Comparison of ENCODE assay signal across 8 mouse cellular contexts in the genomic region with DNA sequence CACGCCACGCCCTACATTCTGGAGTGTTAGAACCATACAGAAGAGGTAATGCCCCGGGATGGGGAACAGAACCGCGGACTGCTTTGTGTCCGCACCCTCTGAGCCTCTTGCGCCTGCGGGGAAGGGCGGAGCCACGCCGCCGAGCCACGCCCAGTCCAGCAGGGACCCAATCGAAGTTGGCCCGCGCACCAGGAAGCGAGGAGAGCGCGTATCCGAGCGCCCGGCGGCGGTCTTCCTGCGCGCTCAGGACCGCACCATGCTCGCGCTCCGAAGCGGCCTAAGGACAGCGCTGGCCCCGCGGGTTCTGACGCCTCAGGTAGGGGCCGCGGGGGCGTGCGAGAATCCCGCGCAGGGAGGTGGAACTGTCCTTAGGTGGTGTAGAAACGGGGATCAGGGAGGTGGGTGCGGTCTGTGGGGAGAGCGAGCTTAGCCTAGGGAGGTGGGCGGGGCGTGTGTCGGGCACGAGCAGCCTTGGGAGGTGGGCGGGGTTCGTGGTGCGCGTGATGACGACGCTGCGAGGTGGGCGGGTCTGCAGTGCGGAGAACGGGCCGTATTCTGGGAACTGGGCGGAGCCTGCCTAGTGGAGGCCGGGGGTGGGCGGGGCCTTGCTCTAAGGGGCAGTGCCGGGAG. TPM values are rescaled to one million over a fixed set of nuclear protein-coding genes. Genes with fewer than 3 reads are reported as not detected.
DNase-seq lines count a peak whose midpoint lies in the region; ATAC-seq and TF ChIP-seq lines count a peak whose summit lies in the region.

TSS of gene Nipsnap3b (plus strand) at position 149 of the 630 bp plus-strand sequence.

- peak; percentile 81 to 88 for DNase-seq in CD8-positive naive resting alpha-beta T cell, adult 2 months (ENCODE audit: low read depth in 2 of 2, low spot score in 2 of 2)
- DNase-seq in c-Kit-positive CD71-negative TER-119-negative erythroid progenitor cells, embryonic 14.5 days (ENCODE audit: low read depth), result peak; percentile 92
- peak; percentile 96 for DNase-seq in forebrain, embryonic 10.5 days (ENCODE audit: extremely low spot score, low spot score)
- peak; percentile 98 to 99 for DNase-seq in kidney, postnatal 25 days
- DNase-seq in liver, embryonic 14.5 days (ENCODE audit: low read depth in 3 of 3, low spot score in 3 of 3), result peak; percentile 85 to 90 (median 87)
- DNase-seq in neural tube, embryonic 11.5 days (ENCODE audit: low spot score), result peak; percentile 98
- peak; percentile 99 for DNase-seq in stomach, postnatal 0 days (ENCODE audit: low spot score)

- peak within 1 kb of the TSS; percentile 84 for H3K4me3 ChIP-seq in forebrain, embryonic 10.5 days
- H3K4me3 ChIP-seq in heart, embryonic 15.5 days, result peak within 1 kb of the TSS; percentile 86
- H3K4me3 ChIP-seq in liver, embryonic 14.5 days (ENCODE audit: insufficient read depth in 1 of 2, low read depth in 2 of 2, low read length in 2 of 2), result peak within 1 kb of the TSS; percentile 75 to 80
- H3K4me3 ChIP-seq in neural tube, embryonic 11.5 days (ENCODE audit: low read depth, low read length), result peak within 1 kb of the TSS; percentile 67
- H3K4me3 ChIP-seq in stomach, postnatal 0 days (ENCODE audit: low read depth, low read length), result peak within 1 kb of the TSS; percentile 78

- peak within 1 kb of the TSS; percentile 92 for H3K27ac ChIP-seq in forebrain, embryonic 10.5 days
- H3K27ac ChIP-seq in heart, embryonic 15.5 days, result peak within 1 kb of the TSS; percentile 88
- H3K27ac ChIP-seq in liver, embryonic 14.5 days, result peak within 1 kb of the TSS; percentile 43; the same call in 1 of the 2 replicates
- peak within 1 kb of the TSS; percentile 64; the same call in 1 of the 2 replicates for H3K27ac ChIP-seq in neural tube, embryonic 11.5 days (ENCODE audit: low read depth, low read length)
- H3K27ac ChIP-seq in stomach, postnatal 0 days (replicated peaks), result peak within 1 kb of the TSS; percentile 92

- WGBS in forebrain, embryonic 10.5 days, result under 1% methylated on average over 63 of the region's 63 CpGs
- WGBS in heart, embryonic 15.5 days, result under 1% methylated on average over 63 of the region's 63 CpGs
- under 1% methylated on average over 62 of the region's 63 CpGs for WGBS in liver, embryonic 14.5 days (ENCODE audit: insufficient replicate concordance)
- WGBS in neural tube, embryonic 11.5 days, result under 1% methylated on average over 63 of the region's 63 CpGs
- 1% methylated on average over 62 of the region's 63 CpGs for WGBS in stomach, postnatal 0 days

- peaks cover 15% of the 10 kb centered on the region for H3K9me3 ChIP-seq in forebrain, embryonic 10.5 days
- H3K9me3 ChIP-seq in heart, embryonic 15.5 days (replicated peaks), result peaks cover 4% of the 10 kb centered on the region; the same call in 1 of the 2 replicates
- no peaks in the 10 kb centered on the region; the same call in 1 of the 2 replicates for H3K9me3 ChIP-seq in liver, embryonic 14.5 days (ENCODE audit: control insufficient read depth, low read length)
- no peaks in the 10 kb centered on the region for H3K9me3 ChIP-seq in neural tube, embryonic 11.5 days (ENCODE audit: control insufficient read depth, low read length)
- H3K9me3 ChIP-seq in stomach, postnatal 0 days (ENCODE audit: control insufficient read depth, low read length), result 0 out of 2 replicates have a peak, but pooled peaks cover under 1% of the 10 kb centered on the region

- TF ChIP-seq CTCF in liver, embryonic 14.5 days (IDR thresholded peaks at IDR 0.05; ENCODE audit: low read depth), result no peak
- 0 out of 2 replicates have a peak, but pooled peaks have one; percentile 5 for TF ChIP-seq CTCF in stomach, postnatal 0 days (IDR thresholded peaks at IDR 0.05; ENCODE audit: low read depth)

- no peaks in the 10 kb centered on the region for H3K27me3 ChIP-seq in forebrain, embryonic 10.5 days (ENCODE audit: poor library complexity, severe bottlenecking)
- H3K27me3 ChIP-seq in heart, embryonic 15.5 days, result no peaks in the 10 kb centered on the region
- H3K27me3 ChIP-seq in liver, embryonic 14.5 days (ENCODE audit: control insufficient read depth, insufficient read depth, low read length), result no peaks in the 10 kb centered on the region
- no peaks in the 10 kb centered on the region for H3K27me3 ChIP-seq in neural tube, embryonic 11.5 days (ENCODE audit: control insufficient read depth, insufficient read depth, low read length)
- H3K27me3 ChIP-seq in stomach, postnatal 0 days (ENCODE audit: control insufficient read depth, insufficient read depth, low read length), result no peaks in the 10 kb centered on the region

- ATAC-seq in heart, embryonic 15.5 days (replicated peaks; ENCODE audit: insufficient number of reproducible peaks, insufficient read depth, low FRiP score, low read depth), result peak; percentile 95
- ATAC-seq in liver, embryonic 14.5 days (ENCODE audit: insufficient read depth), result peak; percentile 97
- peak; percentile 94 for ATAC-seq in neural tube, embryonic 11.5 days (ENCODE audit: insufficient read depth, low FRiP score, low TSS enrichment)
- ATAC-seq in stomach, postnatal 0 days (ENCODE audit: low FRiP score, low TSS enrichment), result peak; percentile 98

- peak within 1 kb of the TSS; percentile 63 for H3K4me2 ChIP-seq in heart, embryonic 15.5 days
- peak within 1 kb of the TSS; percentile 77 for H3K4me2 ChIP-seq in liver, embryonic 14.5 days (ENCODE audit: low read depth)
- peak within 1 kb of the TSS; percentile 54 for H3K4me2 ChIP-seq in neural tube, embryonic 11.5 days (ENCODE audit: low read depth)
- peak within 1 kb of the TSS; percentile 79 for H3K4me2 ChIP-seq in stomach, postnatal 0 days (replicated peaks; ENCODE audit: low read depth)

- H3K9ac ChIP-seq in heart, embryonic 15.5 days, result peak within 1 kb of the TSS; percentile 75
- H3K9ac ChIP-seq in liver, embryonic 14.5 days (replicated peaks), result peak within 1 kb of the TSS; percentile 67
- H3K9ac ChIP-seq in neural tube, embryonic 11.5 days (ENCODE audit: low read length), result peak within 1 kb of the TSS; percentile 75
- H3K9ac ChIP-seq in stomach, postnatal 0 days (ENCODE audit: low read length), result peak within 1 kb of the TSS; percentile 79

- peaks cover 12% of the 10 kb centered on the region for H3K4me1 ChIP-seq in forebrain, embryonic 10.5 days
- peaks cover 8% of the 10 kb centered on the region for H3K4me1 ChIP-seq in heart, embryonic 15.5 days (replicated peaks)
- peaks cover 0 to 7% of the 10 kb centered on the region in 2 experiments; a peak in 2 of 4 replicates for H3K4me1 ChIP-seq in liver, embryonic 14.5 days (replicated peaks; ENCODE audit: control insufficient read depth in 2 of 2, insufficient read depth in 2 of 2, low read length in 1 of 2)
- no peaks in the 10 kb centered on the region for H3K4me1 ChIP-seq in neural tube, embryonic 11.5 days (ENCODE audit: control insufficient read depth, insufficient read depth, low read length)
- H3K4me1 ChIP-seq in stomach, postnatal 0 days (replicated peaks; ENCODE audit: control insufficient read depth, insufficient read depth), result no peaks in the 10 kb centered on the region

- H3K36me3 ChIP-seq in forebrain, embryonic 10.5 days (replicated peaks), result peaks cover 32% of the 10 kb centered on the region
- H3K36me3 ChIP-seq in heart, embryonic 15.5 days, result peaks cover 18% of the 10 kb centered on the region
- H3K36me3 ChIP-seq in liver, embryonic 14.5 days (replicated peaks; ENCODE audit: control insufficient read depth, insufficient read depth, low read depth), result peaks cover 9% of the 10 kb centered on the region
- peaks cover 3% of the 10 kb centered on the region; the same call in 1 of the 2 replicates for H3K36me3 ChIP-seq in neural tube, embryonic 11.5 days (ENCODE audit: control insufficient read depth, insufficient read depth, low read length)
- peaks cover 11% of the 10 kb centered on the region for H3K36me3 ChIP-seq in stomach, postnatal 0 days (ENCODE audit: control insufficient read depth, insufficient read depth, low read length)

- TF ChIP-seq EP300 in liver, embryonic 14.5 days (IDR thresholded peaks at IDR 0.05; ENCODE audit: low read depth), result no peak
- no peak for TF ChIP-seq EP300 in stomach, postnatal 0 days (optimal IDR thresholded peaks at IDR 0.05)

RNA-seq across cellular contexts. Expression of gene Nipsnap3b, which starts in this region (rescaled TPM):
- polyA plus RNA-seq in forebrain, embryonic 10.5 days (2016; fragmentation: Nextera tagmentation; extraction: Ambion mirVana), result 69.9 and 74.9 TPM in 2 replicates
- polyA plus RNA-seq in heart, embryonic 15.5 days (2015; fragmentation: Nextera tagmentation; extraction: Ambion mirVana), result 60.6 and 61.6 TPM in 2 replicates
- polyA plus RNA-seq in liver, embryonic 14.5 days (2012; rRNA removed), result 12.0 and 13.2 TPM in 2 replicates
- 33.7 and 38.4 TPM in 2 replicates for polyA plus RNA-seq in liver, embryonic 14.5 days (2014; fragmentation: Nextera tagmentation; extraction: Ambion mirVana)
- 125 and 131 TPM in 2 replicates for polyA plus RNA-seq in neural tube, embryonic 11.5 days (2014; fragmentation: Nextera tagmentation; extraction: Ambion mirVana)
- polyA plus RNA-seq in stomach, postnatal 0 days (2015; fragmentation: Nextera tagmentation; extraction: Ambion mirVana), result 109 TPM in 2 replicates

Comparison
In these comparisons a context has a peak if more than half of its experiments do, and no peak if none do; other contexts are left out.
1. Peak in every context shown above with its lines: DNase-seq, ATAC-seq, H3K4me3 ChIP-seq and H3K27ac ChIP-seq.